Mouse (Mus musculus) gonadal fat pad, adult 2 months (tissue): ENCODE measurements around the gene Gm49354. TPM values are rescaled to one million over a fixed set of nuclear protein-coding genes. Genes with fewer than 3 reads are reported as not detected.
"Not testable (repeated sequence)": the region's sequence is repeated elsewhere in the genome, so short reads cannot be mapped to it uniquely, and the experiment has no call there.

ENCODE experiments used
- DNase-seq: peaks from one replicate; pipeline ENCODE4 v3.0.0-alpha.2; 2012; ENCODE audit warnings: low read depth
- polyA plus RNA-seq: library from polyadenylated mRNA; depleted of rRNA; stranded (reverse); fragments of >200 nt; gene quantifications from 2 replicates; pipeline ENCODE4 v1.2.3, GENCODE M21; 2012

Gm49354 gene
- polyA plus RNA-seq, 1 experiment, result not detected

DNA sequence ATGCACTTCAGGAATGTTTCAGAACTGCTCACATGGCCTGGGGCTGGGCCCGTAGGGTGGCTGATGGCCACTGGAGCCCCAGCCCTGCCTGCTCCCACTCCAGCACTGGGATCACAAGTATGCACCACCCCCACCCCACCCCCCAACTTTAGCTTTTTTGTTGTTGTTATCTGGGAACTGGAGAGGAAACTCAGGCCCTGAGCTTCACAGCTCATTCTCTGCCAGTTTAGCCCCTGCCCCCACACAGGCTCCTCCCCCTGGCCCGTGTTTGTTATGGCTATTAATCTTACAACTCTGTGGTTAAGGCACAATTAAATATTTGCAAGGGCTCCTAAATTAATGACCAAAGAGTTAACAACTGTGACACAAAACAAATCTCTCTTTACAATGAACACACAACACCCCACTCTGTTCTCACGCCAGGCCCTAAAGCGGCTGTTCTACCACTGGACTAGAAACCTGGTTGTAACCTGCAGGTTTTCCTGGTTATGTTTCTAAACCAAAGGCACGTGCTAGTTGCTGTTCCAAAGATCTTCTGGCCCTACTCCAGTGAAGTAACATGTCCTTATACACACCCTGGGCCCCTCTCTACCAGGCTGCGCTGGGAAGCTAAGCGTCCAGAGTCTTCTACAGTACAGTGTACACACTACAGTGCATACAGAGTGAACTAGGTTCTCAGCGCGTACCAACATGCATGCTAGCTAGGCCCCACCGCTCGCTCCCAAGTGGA is 15.1 kb downstream of the Gm49354 start:
- no peak for DNase-seq

DNA sequence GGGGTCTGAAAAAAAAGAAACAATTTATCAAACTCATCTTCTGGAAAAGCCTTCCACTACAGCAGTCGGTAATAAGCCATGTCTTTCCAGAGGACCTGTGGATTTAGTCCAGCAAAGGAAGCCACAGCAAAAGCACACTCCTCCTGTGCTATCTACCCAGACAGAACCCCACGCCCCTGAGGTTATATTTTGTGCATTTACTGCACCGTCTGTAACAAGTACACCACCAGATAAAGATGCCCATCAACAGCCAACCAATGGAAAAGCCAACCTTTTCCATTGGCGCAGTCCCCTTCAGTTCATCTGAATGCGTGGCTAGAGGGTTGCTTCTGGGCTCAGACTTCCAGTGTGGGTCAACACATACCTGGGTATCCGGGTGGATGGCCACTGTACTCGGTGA is 19.3 kb downstream of the Gm49354 start:
- no peak for DNase-seq

DNA sequence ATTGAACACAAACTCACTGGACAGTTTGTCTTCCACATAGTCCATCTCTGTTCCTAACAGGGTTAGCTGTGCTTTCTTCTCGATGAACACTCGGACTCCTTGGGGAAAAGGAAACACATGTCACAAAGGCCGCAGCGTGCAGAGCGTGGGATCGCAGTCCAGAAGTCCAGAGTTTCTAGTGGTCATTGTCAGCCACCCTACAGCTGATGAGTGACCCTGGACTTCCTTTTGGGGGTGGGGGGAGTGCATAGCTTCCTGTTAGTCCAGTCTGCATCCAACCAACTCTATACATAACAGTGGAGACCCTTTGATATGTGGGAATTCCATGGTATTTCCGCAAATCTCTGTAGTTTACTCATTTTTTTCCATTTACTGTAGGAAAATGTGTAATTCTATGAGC is 25.1 kb downstream of the Gm49354 start:
- DNase-seq, result no peak

DNA sequence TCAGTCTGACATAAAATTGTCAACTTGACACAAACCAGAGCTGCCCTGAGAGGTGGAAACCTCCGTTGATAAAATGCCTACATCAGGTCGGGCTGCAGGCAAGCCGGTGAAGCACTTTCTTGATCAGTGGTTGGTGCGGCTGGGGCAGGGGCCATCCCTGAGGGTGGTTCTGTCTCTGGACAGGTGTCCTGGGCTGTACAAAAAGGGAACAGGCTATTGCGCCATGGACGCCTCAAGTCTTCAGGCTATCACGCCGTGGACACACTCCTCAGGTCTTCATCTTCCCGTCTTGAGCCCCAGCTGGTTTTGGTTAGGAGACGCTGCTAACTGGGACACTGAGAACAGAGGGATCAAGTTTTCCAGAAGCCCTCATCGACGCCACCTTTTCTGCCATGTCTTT is 31.7 kb downstream of the Gm49354 start:
- DNase-seq, result no peak

DNA sequence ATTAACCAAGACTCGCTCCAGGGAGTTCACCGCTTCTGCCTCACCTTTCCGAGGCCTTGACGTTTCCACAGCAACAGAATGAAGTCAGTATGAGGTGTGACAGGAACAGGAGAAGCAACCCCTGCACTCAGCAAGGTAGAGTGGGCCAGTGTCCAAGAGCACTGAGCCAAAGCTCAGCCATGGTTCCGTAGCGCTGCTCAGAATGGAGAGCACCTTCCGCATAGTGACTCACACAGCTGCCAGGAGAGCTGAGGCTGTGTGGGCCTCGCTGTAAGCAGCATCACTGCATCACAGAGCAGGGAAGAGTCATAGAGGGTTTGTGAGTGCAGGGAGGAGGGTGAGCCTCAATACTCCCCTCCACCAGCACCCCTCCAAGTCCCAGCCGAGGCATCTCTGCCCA is 35.3 kb downstream of the Gm49354 start, which contains the start of gene 1700014D04Rik:
TSS of gene 1700014D04Rik (minus strand) at position 42 of the 400 bp plus-strand sequence.
- no peak for DNase-seq

DNA sequence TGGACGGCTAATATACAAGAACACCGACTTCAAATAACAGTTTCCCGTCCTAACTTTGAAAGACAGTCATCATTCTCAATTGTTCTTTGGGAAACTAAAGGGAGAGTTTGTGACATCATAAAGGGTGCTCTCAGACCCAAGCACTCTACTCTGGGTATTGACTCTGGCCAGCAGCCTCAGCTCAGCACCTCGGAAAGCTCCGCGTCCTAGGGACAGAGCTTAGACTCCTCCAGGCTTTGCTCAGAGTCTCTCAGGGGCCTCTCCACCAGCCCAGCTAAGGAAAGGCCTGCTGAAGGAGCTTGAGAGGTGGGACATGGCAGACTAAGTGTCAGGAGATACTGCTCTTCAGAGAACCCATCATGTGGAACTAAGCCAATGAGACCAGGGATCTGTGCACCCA is 35.9 kb downstream of the Gm49354 start:
- no peak for DNase-seq

DNA sequence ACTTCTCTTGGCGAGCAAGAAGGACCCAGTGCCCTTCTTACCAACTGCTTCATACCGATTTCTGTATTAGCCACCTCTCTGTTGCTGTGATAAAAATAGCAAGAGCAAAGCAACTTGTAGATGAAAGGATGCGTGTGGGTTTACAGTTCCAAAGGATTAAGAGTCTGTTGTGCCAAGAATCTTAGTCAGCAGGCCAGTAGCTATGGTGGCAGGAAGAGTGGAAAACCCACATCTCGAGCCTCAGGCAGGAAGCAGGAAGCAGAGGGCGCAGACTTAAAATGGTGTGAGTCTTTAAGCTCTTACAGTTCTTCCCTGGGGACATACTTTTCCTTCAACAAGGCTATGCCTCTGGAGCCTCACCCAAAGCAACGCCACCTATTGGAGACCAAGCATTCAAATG is 36.6 kb downstream of the Gm49354 start:
- no peak for DNase-seq

DNA sequence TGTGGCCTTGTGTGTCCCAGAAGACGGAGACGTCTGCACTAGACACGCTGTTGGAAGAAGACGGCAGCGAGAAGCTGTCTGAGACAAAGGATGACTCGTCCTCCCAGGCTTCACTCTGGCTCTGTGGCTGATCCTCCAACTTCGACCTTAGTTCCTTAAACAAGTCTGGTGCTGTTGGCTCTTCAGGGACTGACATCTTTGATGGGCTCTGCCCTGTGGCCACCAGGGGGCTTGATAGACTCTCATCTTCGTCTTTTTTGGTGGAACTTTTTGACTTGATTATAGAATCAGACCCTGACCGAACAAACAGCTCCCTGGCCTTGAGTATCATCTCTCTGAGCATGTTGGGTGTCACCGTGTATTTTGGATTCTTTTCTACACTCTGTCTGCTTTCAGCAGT is 40.3 kb downstream of the Gm49354 start:
- DNase-seq, result no peak

DNA sequence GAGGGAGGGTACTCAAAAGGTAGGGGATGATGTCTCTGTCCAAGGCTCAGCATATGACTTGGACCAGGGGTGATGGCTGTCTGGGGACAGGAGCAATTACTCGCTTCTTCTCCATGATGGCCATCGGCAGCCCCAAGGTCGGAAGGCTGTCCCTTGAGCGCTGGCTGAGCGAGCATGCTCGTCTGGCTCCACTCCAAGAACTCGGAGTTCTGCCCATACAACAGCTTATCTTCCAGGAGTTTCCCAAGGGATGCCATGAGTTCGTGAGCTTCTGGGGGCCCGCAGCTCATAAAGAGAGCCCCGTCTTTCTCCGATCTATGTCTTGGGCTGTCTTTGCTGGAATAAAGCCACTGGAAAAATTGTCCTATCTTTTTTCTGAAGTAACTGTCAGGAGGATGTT is 40.9 kb downstream of the Gm49354 start:
- no peak for DNase-seq

DNA sequence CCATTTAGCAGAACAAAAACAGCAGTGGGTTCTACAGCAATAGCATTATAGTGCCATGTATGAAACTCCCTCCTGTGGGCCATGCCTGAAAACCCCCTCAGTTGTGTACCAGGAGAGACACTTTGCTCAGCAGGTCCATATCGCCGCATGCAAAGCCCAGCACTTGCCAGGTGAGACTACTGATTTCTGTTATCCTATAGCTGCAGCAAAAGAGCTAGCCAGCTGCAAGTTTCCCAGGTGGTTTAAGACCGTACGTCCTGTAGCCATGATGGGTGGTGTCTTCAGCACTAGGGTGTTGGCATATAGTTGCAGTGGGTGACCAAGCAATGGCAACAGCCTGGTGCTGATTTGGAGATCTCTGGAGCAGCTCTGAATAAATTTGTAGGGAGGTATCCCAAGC is 42.6 kb downstream of the Gm49354 start:
- no peak for DNase-seq

DNA sequence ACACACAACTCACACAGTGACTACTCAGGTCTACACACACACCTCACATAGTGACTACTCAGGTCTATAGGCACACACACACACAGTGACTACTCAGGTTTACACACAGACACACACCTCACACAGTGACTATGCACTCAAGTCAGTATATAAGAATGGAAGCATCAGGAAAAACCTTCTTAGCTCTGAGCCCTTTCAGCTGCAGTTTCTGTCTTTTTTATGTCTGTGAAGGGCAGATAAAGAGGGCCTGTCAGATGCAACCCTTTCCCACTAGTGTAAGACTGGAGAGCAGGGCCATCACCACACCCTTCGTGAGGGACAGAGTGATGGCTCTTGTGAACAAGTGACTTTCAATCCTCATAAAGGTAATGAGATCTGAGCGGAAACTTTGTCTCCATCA is 43.6 kb downstream of the Gm49354 start:
- DNase-seq, result no peak

DNA sequence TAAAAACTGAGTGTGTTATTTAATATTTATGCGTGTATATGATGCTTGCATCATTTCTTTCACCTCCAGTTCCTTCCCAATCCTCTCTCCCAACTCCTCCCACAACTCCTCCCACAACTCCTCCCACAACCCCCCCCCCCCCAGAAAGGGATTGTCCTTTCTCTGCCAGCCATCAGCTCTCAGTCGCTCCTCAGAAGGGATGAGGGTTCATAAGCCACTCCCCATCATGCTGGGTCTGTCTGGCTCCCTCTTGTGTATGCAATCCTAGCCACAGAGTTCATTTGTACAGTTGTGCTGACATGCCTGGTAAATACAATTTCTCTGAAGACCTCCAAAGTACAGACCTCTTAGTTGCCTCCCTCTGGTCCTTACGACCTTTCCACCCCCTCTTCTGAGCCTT is 46.9 kb downstream of the Gm49354 start:
- no peak for DNase-seq

DNA sequence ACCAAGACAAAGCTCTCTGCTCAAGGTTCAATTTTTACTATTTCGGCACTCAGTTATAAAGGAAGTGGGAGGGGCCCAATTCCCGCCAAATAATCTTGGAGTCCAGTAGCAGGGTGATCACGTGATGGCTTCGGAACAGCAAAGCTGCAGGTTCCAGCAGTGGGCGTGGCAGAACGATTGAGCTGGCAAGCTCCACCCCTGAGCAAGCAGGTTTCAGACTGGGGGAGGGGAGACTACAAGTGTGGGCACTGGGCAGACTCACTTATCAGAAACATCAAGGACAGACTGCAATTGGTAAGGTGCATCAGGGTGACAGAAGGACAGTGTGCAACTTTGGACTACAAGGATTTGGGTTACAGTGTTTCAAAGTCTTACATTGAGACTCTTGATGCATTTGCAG is 47.7 kb downstream of the Gm49354 start:
- not testable (repeated sequence) for DNase-seq

DNA sequence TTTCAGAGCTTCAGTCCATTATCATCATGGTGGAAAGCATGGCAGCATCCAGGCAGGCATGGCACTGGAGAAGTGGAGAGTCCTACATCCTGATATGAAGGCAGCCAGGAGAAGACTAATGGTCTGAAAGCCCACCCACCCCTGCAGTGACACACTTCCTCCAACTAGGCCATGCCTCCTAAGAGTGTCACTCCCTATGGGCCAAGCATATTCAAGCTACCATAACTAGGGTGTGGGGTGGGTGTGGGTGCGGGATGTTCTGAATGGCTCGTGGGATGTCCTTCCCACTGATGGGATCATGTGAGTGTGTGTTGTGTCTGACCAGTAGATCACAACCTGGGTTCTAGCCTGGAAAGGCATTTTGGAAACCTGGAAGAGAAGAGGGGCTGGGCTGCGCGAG is 48.1 kb downstream of the Gm49354 start:
- no peak for DNase-seq

DNA sequence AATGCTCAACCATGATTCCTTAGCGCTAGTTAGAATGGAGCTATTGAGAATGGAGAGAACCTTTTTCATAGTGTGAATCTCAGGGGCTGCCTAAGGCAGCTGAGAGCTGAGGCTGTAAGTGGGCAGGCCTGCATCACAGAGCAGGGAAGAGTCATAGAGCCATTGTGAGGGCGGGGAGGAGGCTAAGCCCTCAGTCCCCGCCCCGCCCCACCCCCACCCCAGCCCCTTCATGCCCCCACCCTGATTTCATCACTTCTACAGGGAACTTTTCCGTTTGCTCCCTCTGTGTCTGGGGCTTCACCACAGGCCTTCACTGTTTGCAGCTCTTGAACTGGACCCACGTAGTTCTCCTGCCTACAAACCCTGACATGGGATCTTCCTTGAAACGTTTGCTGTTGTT is 50.4 kb downstream of the Gm49354 start, which contains the start of gene Spata31d1d:
TSS of gene Spata31d1d (minus strand) at position 101 of the 400 bp plus-strand sequence.
- no peak for DNase-seq

DNA sequence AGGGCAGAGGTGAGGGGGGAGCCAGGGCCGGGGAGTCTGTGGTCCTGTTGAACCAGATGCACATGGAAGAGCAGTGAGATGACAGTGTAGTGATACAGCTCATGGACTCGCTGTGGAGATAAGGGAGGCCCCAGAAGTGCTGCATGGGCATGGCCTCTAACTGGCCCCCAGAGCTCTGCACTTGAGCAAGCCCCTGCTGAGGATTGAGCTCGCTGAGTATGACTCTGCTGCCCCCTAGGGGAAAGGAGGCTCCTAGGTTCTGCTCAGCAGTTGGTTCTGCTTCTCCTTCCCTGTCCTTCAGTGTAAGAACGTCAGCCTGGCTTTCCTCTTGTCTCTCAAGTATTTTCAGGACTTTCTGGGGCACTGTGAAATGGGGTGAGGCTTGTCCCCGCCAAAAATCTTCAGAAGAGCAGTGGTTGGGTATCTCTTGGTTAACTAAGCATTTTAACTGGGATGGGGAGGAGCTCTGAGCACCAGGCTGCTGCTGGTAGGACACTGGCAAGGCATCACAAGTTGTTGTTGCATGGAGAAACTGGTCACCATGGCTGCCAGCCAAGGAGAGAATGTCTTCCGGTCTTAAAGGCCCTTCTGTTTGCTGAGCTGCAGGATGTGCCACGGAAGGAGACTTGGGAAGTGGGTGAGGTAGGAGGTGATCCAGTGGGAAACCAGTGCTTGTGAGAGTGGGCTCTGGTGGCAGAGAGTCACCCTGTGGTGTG is 53.5 kb downstream of the Gm49354 start:
- DNase-seq, result no peak

DNA sequence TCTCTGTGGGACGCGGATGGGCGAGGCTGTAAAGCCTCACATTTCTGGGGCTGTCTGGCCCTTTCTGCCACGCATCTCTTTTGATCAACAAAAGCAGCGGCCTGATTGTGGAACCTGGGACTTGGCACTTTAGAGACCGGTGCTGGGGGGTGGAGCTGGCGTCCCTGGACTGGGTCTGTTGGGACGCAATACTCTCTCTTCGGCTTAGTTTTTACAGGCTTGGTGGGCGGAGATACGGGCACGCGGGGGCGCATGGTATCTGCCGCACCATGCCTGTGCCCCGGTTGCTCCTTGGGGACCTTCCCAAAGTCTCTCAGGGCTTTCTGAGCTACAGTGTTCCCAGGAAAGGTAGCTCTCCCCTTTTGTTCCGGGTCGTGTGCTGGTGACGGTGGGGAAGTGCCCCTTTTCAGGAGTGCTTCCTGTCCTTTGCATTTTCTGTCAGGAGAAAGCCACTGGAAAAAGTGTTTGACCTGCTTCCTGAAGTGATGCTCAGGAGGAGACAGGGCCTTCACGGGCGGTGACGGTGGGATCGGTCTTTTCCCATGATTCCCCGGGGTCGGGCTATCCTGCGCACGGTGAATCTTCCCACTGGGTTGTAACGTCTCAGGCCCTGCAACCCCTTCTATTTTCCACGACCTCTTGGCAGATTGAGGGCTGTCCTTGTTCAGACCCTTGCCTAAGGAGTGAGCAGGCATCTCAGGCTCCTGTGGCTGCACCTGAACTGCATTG is 55.7 kb downstream of the Gm49354 start:
- no peak for DNase-seq

DNA sequence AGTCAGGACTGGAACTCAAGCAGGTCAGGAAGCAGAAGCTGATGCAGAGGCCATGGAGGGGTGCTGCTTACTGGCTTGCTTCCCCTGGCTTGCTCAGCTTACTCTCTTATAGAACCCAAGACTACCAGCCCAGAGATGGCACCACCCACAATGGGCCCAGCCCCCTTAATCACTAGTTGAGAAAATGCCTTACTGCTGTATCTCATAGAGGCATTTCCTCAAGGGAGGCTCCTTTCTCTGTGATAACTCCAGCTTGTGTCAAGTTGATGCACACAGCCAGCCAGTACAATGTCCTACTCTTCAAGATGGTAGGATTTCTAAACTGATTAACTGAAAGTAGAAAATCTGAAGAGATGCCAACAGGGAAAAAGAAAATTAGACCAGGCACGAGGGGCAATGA is 60.0 kb downstream of the Gm49354 start:
- DNase-seq, result not testable (repeated sequence)

DNA sequence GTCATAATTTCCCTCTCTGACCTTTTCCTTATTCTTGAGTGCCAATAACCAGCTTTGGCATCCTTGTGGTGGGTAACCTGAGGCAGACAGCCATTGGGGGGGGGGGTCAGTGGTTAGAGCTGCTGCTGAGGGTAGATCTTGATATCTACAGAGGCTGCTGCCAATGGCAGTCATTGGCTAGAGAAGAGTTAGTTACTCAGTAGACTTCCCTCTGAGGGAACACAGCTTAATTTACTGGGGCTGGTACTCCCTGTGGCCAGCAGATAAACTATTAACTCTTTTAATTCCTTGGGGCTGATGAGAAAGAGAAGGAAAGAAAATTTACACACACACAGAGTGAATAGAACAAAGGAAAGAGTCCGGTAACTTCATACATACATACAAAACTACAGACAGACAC is 62.6 kb downstream of the Gm49354 start:
- DNase-seq, result no peak

DNA sequence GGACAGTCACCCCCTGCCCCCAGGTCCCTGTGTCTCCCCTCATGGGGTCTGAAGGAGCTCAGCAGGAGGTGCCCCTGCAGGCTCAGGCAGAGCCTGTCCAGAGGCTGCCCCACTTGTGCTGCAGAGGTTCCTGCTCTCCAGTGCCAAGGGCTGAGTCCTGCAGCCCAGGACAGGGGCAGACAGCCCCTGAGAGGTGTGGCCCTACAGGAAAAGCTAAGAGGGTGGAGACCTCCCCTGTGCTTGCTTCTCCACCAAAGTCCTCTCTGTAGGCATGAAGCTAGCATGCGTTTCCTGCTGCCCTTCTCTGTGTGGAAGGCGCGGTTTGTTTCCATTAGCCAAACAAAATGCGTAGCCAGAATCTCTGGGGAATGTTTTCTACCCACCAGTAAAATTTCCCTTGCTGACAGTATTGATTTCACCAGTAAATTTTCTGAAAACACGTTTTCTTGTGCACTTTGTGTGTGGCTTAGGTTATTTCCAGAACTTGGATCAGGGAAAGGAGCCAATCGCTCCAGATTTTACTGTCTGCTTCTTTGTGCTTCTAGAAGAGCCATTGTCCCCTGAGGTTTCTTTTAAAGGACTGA is 63.1 kb downstream of the Gm49354 start:
- not testable (repeated sequence) for DNase-seq

DNA sequence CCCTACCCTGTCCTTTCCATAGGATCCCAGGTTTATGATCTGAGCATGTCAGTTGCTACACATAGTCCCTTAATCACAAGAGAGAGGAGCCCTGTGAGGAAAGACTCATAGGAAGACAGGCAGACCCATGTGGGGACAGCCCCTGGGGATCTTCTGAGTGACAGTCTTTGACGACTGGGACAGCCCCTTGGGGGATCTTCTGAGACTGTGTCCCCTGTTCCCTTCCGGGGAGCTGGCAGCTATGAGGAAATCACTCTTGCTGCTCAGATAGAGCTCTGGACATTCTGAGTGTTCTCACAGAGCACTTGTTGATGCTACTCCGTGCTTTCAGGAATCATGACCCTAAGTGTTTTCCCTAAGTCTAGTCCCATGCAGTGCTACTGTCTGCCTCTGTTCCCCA is 68.3 kb downstream of the Gm49354 start:
- DNase-seq, result no peak

DNA sequence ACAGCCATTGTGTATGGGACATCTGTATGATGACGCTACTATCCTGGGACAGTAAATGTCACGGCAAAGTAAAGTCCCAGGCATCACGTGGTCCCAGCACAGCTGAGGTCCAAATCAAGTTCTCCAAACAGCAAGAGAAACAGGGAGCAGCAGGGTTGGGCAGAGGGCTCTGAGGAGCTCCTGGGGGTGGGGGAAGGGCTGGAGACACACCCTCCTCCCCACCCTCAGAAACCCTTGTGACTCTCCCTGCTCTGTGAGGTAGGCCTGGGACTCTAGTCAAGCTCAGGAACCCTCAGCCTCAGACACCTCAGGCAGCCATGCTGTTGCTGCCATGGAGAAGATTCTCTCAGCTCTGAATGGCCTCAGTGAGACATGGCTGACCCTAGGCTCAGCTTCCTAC is 70.1 kb downstream of the Gm49354 start, which contains the start of gene Spata31d1b:
TSS of gene Spata31d1b (plus strand) at position 301 of the 400 bp plus-strand sequence.
- DNase-seq, result not testable (repeated sequence)
